Mouse (Mus musculus): ENCODE data around the gene Focad.

- no peak for TF ChIP-seq CTCF (IDR thresholded peaks at IDR 0.05; ENCODE audit: control insufficient read depth, insufficient read depth, low read length)
- TF ChIP-seq POLR2A (IDR thresholded peaks at IDR 0.05; ENCODE audit: borderline replicate concordance, control insufficient read depth, low read depth, low read length): no peak
Observed at GRCm38 (mm10) chr4:88155490-88156160, 61.2 kb downstream of the Focad start.
